Mouse (Mus musculus) neural tube, embryonic 12.5 days (tissue): ENCODE results near the gene Grk5. TPM values are rescaled to one million over a fixed set of nuclear protein-coding genes. Genes with fewer than 3 reads are reported as not detected.
A peak's percentile ranks its signal among the peaks of the same experiment; 100 is the strongest.

ENCODE experiments used
- ATAC-seq: fragments of 200-750 bp; cut with Nextera tagmentation; 2 replicates; pipeline ENCODE4 v1.8.0; 2017; ENCODE audit warnings: low read depth, mild to moderate bottlenecking, moderate TSS enrichment, moderate library complexity; ENCODE audit not compliant: low FRiP score
- H3K27ac ChIP-seq: fragments of 300-500 bp; sonication (generic); 2 replicates; pipeline ENCODE4 v1.5.1; 2016
- H3K27me3 ChIP-seq: fragments of 300-500 bp; sonication (generic); replicated peaks from 2 replicates; pipeline ENCODE4 v1.6.1; 2016; ENCODE audit warnings: mild to moderate bottlenecking
- H3K36me3 ChIP-seq: fragments of 300-500 bp; sonication (generic); 2 replicates; pipeline ENCODE4 v1.6.1; 2016; ENCODE audit warnings: mild to moderate bottlenecking
- H3K4me1 ChIP-seq: fragments of 300-500 bp; sonication (generic); 2 replicates; pipeline ENCODE4 v1.6.1; 2016
- H3K4me2 ChIP-seq: fragments of 300-500 bp; sonication (generic); replicated peaks from 2 replicates; pipeline ENCODE4 v1.6.1; 2016; ENCODE audit warnings: mild to moderate bottlenecking
- H3K4me3 ChIP-seq: fragments of 300-500 bp; sonication (generic); 2 replicates; pipeline ENCODE4 v1.5.1; 2016
- H3K9ac ChIP-seq: fragments of 300-500 bp; sonication (generic); 2 replicates; pipeline ENCODE4 v1.6.1; 2016; ENCODE audit warnings: mild to moderate bottlenecking
- H3K9me3 ChIP-seq: fragments of 300-500 bp; sonication (generic); 2 replicates; pipeline ENCODE4 v1.6.1; 2016; ENCODE audit warnings: mild to moderate bottlenecking
- WGBS: fragments of 180-500 bp; shearing (Covaris S2); methylation state at CpG from one replicate; pipeline ENCODE4 v1.1.7; 2016; 5-methylcytosine and 5-hydroxymethylcytosine counted together
- polyA plus RNA-seq: library from polyadenylated mRNA; unstranded; fragments of >200 nt; fragmentation: Nextera tagmentation; extraction: Ambion mirVana; gene quantifications from 2 replicates; pipeline ENCODE4 v1.2.1, GENCODE M21; 2016

The Grk5 gene
- polyA plus RNA-seq, 1 experiment from 2014 or later: 2.8 TPM

DNA sequence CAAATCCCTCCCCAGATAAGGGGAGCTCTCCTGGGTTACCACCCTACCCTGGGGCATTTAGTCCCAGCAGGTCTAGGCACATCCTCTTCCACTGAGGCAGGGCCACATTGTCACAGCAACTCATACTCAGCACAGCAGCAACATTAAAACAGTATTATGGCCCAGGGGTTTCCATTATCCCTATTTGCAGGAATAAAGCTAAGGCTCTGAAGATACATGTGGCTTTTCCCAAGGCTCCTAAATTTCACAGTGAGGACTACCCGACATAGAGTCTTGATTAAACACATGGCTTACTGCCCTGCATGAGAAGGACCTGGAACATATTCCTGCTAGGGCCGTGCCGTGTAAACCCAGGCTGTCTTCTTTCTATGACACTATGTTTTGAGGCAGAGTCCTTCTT, 199.5 kb downstream of the Grk5 start:
- no peak for ATAC-seq
- H3K4me2 ChIP-seq: no peak overlapping the region
- no peaks in the 10 kb centered on the region for H3K4me1 ChIP-seq
- peaks cover 4% of the 10 kb centered on the region for H3K36me3 ChIP-seq
- no peaks in the 10 kb centered on the region for H3K9me3 ChIP-seq
- H3K27ac ChIP-seq: no peak overlapping the region
- no peak overlapping the region for H3K9ac ChIP-seq
- no peaks in the 10 kb centered on the region for H3K27me3 ChIP-seq
- WGBS: 95% methylated on average over 3 of the region's 3 CpGs
- H3K4me3 ChIP-seq: no peak overlapping the region

DNA sequence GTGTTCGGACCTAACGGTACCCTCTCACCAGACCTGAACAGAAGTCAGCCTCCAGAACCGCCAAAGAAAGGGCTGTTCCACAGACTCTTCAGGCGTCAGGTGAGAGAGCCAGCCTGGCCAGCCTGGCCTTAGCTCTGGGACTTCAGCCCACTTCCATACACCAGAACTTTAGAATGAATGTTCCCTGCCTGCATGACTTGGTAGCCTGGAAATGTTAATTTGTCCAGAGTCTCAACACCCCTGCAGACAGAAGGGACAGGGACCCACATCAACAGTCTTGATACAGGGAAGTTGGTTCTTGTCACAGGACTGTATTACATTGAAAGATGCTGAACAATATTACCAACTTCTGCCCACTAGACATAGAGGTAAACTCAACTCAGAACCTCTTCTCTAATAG, 201.0 kb downstream of the Grk5 start:
- H3K4me3 ChIP-seq: no peak overlapping the region
- no peaks in the 10 kb centered on the region for H3K27me3 ChIP-seq
- no peak overlapping the region for H3K9ac ChIP-seq
- no peak for ATAC-seq
- 92% methylated on average over 4 of the region's 4 CpGs for WGBS
- no peaks in the 10 kb centered on the region for H3K4me1 ChIP-seq
- H3K36me3 ChIP-seq: peaks cover 4% of the 10 kb centered on the region
- no peaks in the 10 kb centered on the region for H3K9me3 ChIP-seq
- H3K4me2 ChIP-seq: no peak overlapping the region
- H3K27ac ChIP-seq: no peak overlapping the region

DNA sequence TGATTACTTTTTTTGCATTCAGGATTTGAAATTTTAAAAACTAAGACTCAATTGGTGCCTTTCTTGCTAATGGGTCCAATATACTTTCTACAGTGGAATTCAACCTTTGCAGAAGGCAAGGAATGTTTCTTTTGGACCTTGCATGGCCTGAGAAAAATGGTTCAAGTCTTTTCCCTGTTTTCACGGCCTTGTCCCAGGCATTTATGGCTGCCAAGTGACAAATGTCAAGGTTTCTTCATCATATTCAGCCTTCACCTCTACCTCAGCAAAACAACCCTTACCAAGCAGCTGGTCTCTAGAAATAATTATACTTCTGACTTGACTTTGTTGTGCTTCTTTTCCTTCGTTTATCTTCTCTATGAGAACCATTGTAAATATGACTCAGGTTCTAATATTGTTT, 207.2 kb downstream of the Grk5 start:
- no peak overlapping the region for H3K27ac ChIP-seq
- no peak overlapping the region for H3K9ac ChIP-seq
- H3K27me3 ChIP-seq: no peaks in the 10 kb centered on the region
- no peaks in the 10 kb centered on the region for H3K9me3 ChIP-seq
- H3K4me3 ChIP-seq: no peak overlapping the region
- H3K4me2 ChIP-seq: no peak overlapping the region
- no peaks in the 10 kb centered on the region for H3K36me3 ChIP-seq
- H3K4me1 ChIP-seq: no peaks in the 10 kb centered on the region
- WGBS: 84% methylated on average over 2 of the region's 2 CpGs
- no peak for ATAC-seq

DNA sequence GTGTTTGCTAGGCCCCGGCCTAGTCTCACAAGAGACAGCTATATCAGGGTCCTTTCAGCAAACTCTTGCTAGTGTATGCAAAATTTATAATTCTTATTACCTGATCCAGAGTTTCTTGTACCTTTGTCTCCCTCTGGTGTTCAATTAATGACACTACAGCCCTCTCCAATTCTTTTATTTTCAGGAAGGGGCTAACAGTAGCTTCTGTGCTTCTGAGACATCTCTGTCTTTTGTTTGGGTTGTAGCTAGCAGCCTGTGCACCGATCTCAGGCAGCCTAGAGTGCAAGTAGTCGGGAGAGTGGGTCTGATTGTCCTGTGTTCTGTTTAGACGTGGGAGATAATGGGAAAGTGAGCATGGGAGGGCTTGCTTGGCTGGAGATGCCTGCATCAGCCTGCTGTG, 208.2 kb downstream of the Grk5 start:
- H3K9me3 ChIP-seq: no peaks in the 10 kb centered on the region
- no peaks in the 10 kb centered on the region for H3K27me3 ChIP-seq
- ATAC-seq: no peak
- 28% methylated on average over 4 of the region's 4 CpGs for WGBS
- no peak overlapping the region for H3K27ac ChIP-seq
- no peak overlapping the region for H3K9ac ChIP-seq
- H3K4me1 ChIP-seq: no peaks in the 10 kb centered on the region
- H3K4me2 ChIP-seq: no peak overlapping the region
- H3K4me3 ChIP-seq: no peak overlapping the region
- H3K36me3 ChIP-seq: no peaks in the 10 kb centered on the region

DNA sequence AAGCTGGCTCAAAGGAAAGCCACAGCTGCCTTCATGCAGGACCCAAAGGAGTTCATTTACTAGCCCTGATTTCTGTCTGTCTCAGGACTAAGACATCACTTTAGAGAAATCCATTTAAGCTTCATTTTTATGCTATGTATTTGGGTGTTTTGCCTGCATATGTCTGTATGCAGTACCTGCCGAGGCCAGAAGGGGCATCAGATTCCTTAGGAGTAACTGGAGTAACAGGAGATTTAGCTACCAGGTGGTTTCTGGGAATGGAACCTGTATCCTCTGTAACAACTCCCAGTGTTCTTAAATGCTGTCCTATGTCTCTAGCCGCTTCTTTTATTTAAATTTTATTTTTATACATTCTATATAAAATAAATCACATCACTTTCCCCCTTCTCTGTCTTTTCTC, 220.6 kb downstream of the Grk5 start:
- Histone ChIP-seq H3K36me3 (no peaks in the 10 kb centered on the region; the same call in 1 of the 2 replicates), H3K4me1 (no peaks in the 10 kb centered on the region), H3K27ac (no peak overlapping the region), H3K4me2 (no peak overlapping the region), H3K27me3 (no peaks in the 10 kb centered on the region), H3K9me3 (0 out of 2 replicates have a peak, but pooled peaks cover 10% of the 10 kb centered on the region), H3K4me3 (no peak overlapping the region), H3K9ac (no peak overlapping the region)
- WGBS: 47% methylated on average over 2 of the region's 2 CpGs
- no peak for ATAC-seq

DNA sequence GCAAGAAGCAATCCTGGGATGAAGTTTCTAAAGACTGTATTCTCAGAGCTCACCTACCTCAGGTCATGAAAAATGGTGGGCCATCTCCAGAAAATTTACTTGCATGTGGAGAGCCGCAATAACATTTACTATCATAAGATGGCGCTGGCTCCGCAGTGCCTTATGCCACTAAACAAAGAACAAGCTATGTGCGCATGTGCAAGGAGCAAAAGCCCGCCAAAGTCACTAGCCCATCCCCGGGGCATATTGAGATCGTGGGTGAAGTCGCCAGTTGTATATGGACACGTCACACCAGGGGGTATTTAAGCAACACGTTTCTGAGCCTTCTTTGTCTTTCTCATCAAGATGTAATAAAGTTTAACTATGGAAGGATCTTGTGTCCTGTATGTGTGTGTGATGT, 241.5 kb downstream of the Grk5 start:
- 88% methylated on average over 10 of the region's 10 CpGs for WGBS

DNA sequence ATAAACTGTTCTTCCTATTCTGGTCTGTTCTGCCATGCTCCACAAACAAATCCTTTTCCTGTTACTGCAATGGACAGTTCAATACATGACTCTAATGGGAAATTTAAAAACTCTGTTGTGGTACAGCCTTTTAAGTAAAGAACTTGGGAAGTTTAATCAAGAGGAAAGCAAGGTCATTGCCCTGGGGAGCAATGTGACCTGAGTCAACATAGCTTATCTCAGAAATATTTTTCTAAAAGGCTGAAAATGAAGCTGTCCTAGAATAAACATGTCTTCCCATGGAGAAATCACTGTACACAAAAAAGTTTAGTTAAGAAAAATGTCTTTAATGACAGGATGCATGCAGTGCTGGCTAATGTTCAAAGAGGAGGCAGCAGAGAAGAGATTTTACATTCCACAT, 249.1 kb downstream of the Grk5 start:
- peaks cover 3% of the 10 kb centered on the region; the same call in 1 of the 2 replicates for H3K36me3 ChIP-seq
- H3K9ac ChIP-seq: no peak overlapping the region
- no peak for ATAC-seq

More for the DNA sequence above, 241.5 kb downstream of the Grk5 start:
- Histone ChIP-seq H3K9ac (no peak overlapping the region), H3K4me2 (no peak overlapping the region), H3K36me3 (peaks cover 7% of the 10 kb centered on the region), H3K27ac (no peak overlapping the region), H3K4me3 (no peak overlapping the region), H3K27me3 (no peaks in the 10 kb centered on the region), H3K4me1 (no peaks in the 10 kb centered on the region), H3K9me3 (no peaks in the 10 kb centered on the region; the same call in 1 of the 2 replicates)
- no peak for ATAC-seq

DNA sequence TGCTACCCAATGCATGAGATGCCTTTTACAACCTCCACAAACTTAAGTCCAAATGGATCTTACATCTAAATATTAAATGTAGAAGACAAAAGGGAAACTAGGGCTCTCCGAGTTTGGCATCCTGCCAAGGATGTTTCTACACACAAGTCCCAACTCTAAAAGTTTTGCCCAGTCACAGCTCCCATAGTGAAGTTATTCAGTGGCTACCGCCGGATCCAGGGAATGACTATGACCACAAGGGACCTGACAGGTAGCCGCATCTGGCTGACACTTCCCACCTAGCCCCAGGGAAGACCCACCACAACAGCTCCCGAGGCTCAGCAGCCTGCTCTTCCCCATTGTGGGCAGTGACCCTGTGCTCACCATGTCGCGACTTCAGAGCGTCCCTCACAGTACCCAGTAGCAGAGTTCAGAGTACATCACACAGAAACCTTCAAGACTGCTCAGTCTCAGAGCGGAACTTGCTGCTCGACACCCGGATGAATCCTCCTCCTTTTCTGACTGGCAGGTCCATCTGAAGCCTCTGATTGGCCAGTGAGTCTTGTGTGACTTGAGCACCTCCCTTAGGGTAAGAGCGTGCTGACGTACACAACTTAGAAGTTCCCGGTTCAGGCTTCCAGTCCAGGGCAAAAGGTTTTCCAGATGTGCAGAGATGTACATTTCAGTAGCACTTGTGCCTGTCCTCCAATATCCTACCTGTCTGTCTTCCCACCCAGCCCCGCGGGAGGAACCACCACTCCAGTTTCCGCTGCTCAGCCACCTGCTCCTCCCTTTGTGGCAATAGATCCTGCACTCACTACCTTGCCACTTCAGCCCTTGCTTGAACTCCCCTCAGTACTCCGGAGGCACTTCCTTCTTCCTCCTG, 251.0 kb downstream of the Grk5 start, which contains the start of gene Zfp950:
Gene Zfp950, minus strand, starts transcription at position 499 of the 865 bp plus-strand sequence.
- Histone ChIP-seq H3K4me3 (peak within 1 kb of the TSS; percentile 77), H3K9me3 (no peaks in the 10 kb centered on the region), H3K4me2 (peak within 1 kb of the TSS; percentile 78), H3K4me1 (peaks cover 10% of the 10 kb centered on the region), H3K9ac (peak within 1 kb of the TSS; percentile 67), H3K27ac (no peak within 1 kb of the TSS), H3K27me3 (no peaks in the 10 kb centered on the region), H3K36me3 (no peaks in the 10 kb centered on the region; the same call in 1 of the 2 replicates)
- WGBS: 2% methylated on average over 18 of the region's 18 CpGs
- peak; percentile 100 for ATAC-seq

More for the DNA sequence above, 249.1 kb downstream of the Grk5 start:
- Histone ChIP-seq H3K4me2 (no peak overlapping the region), H3K9me3 (no peaks in the 10 kb centered on the region), H3K27me3 (no peaks in the 10 kb centered on the region), H3K27ac (no peak overlapping the region), H3K4me1 (peaks cover 10% of the 10 kb centered on the region), H3K4me3 (no peak overlapping the region)

DNA sequence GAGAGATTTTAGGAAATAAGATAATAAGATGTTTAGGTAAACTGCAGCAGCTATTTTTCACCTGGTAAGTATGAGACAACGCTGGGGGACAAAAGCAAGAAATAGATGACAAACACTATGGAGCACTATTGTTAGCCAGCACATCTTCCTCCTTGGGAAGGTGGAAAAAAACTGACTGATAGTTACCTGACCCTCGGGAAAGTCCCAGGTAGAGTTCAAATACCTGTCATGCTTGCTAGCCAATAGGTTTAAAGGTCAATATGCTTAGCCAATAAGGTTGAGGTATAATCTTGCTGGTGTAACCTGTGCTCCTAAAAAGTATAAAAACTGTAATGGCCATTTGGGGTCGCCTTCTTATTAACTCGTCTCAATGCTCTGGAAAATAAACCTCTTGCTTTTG, 251.8 kb downstream of the Grk5 start:
- H3K4me2 ChIP-seq: peak overlapping the region; percentile 78
- no peak overlapping the region for H3K27ac ChIP-seq
- peak overlapping the region; percentile 67; the same call in 1 of the 2 replicates for H3K9ac ChIP-seq
- 20% methylated on average over 4 of the region's 4 CpGs for WGBS
- no peaks in the 10 kb centered on the region for H3K27me3 ChIP-seq
- peak overlapping the region; percentile 77; the same call in 1 of the 2 replicates for H3K4me3 ChIP-seq
- ATAC-seq: no peak
- no peaks in the 10 kb centered on the region; the same call in 1 of the 2 replicates for H3K36me3 ChIP-seq
- peaks cover 10% of the 10 kb centered on the region for H3K4me1 ChIP-seq
- H3K9me3 ChIP-seq: no peaks in the 10 kb centered on the region

Other genes starting within 250 kb of the Grk5 start
- 7.7 and 8.5 TPM in 2 replicates for gene Nanos1, start 133.8 kb upstream of the Grk5 start, polyA plus RNA-seq
- 115 and 121 TPM in 2 replicates for gene Eif3a, start 99.1 kb upstream of the Grk5 start, polyA plus RNA-seq
- gene Fam45a, start 78.2 kb upstream of the Grk5 start, polyA plus RNA-seq: 34.8 and 35.5 TPM in 2 replicates
- gene Sfxn4, start 28.3 kb upstream of the Grk5 start, polyA plus RNA-seq: 14.2 and 15.0 TPM in 2 replicates
- 98.7 and 102 TPM in 2 replicates for gene Prdx3, start 15.2 kb upstream of the Grk5 start, polyA plus RNA-seq